Mouse (Mus musculus): ENCODE data around the gene Gm28036. TPM values are rescaled to one million over a fixed set of nuclear protein-coding genes. Genes with fewer than 3 reads are reported as not detected.
"Not testable (repeated sequence)": the region's sequence is repeated elsewhere in the genome, so short reads cannot be mapped to it uniquely, and the experiment has no call there.

Gm28036 gene
- total RNA-seq (2021): 10 to 100 TPM; 14.9 to 15.6 TPM
- long read RNA-seq, experiment 1, partial matches to known transcripts: 1 of 2 reads
- long read RNA-seq, experiment 1, other reads (novel, unspliced or antisense): 1 of 2 reads
- long read RNA-seq, experiment 2, partial matches to known transcripts: 1 of 2 reads
- long read RNA-seq, experiment 2, other reads (novel, unspliced or antisense): 1 of 2 reads

GRCm38 (mm10) chr2:156126992-156127391 lies at the start of gene Gm28036:
Gm28036 (minus strand) TSS chr2:156127092.
- intact Hi-C loops (cut with DNase I): no loop called here
- no peak for DNase-seq

- intact Hi-C loops (cut with DNase I): no loop called here
- no peak for DNase-seq
These were observed 39.7 kb upstream of the Gm28036 start for GRCm38 (mm10) chr2:156166557-156166956.

GRCm38 (mm10) chr2:156165478-156165877 lies 38.6 kb upstream of the Gm28036 start:
- no peak for DNase-seq
- intact Hi-C loops (cut with DNase I): loop anchor here (2.0 kb wide), 1 partner anchor 13 kb away; no protein-coding TSS in a partner anchor

GRCm38 (mm10) chr2:156151538-156151937 lies 24.6 kb upstream of the Gm28036 start:
- DNase-seq: no peak
- intact Hi-C loops (cut with DNase I): loop anchor here (5.0 kb wide), 1 partner anchor 126 kb away; no protein-coding TSS in a partner anchor

- no peak for DNase-seq
- intact Hi-C loops (cut with DNase I): loop anchor here (2.0 kb wide), 2 partner anchors 15 to 27 kb away; no protein-coding TSS in a partner anchor
These were observed 20.5 kb upstream of the Gm28036 start for GRCm38 (mm10) chr2:156147316-156147915.

- DNase-seq: no peak
- intact Hi-C loops (cut with DNase I): loop anchor here (2.0 kb wide), 2 partner anchors 16 to 28 kb away; no protein-coding TSS in a partner anchor
These were observed 19.5 kb upstream of the Gm28036 start for GRCm38 (mm10) chr2:156146272-156146989.

- intact Hi-C loops (cut with DNase I): loop anchor here (2.0 kb wide), 2 partner anchors 17 to 29 kb away; no protein-coding TSS in a partner anchor
- DNase-seq: no peak
These were observed 18.7 kb upstream of the Gm28036 start for GRCm38 (mm10) chr2:156145486-156146130.

- intact Hi-C loops (cut with DNase I): loop anchor here (5.0 kb wide), 1 partner anchor 182 kb away; no protein-coding TSS in a partner anchor
- peak; percentile 90 to 93 for DNase-seq
These were observed 17.2 kb upstream of the Gm28036 start, which contains the start of the genes Romo1 and Nfs1 for GRCm38 (mm10) chr2:156143953-156144724. Romo1 (plus strand) TSS chr2:156144039. Nfs1 (minus strand) TSS chr2:156144186.

GRCm38 (mm10) chr2:156143367-156143766 lies 16.5 kb upstream of the Gm28036 start:
- intact Hi-C loops (cut with DNase I): loop anchor here (5.0 kb wide), 1 partner anchor 181 kb away; no protein-coding TSS in a partner anchor
- DNase-seq: peak; percentile 6 to 11

- DNase-seq: no peak
- intact Hi-C loops (cut with DNase I): loop anchor here (5.0 kb wide), 1 partner anchor 181 kb away; no protein-coding TSS in a partner anchor
These were observed 15.9 kb upstream of the Gm28036 start for GRCm38 (mm10) chr2:156142820-156143219.

GRCm38 (mm10) chr2:156135695-156136094 lies 8.8 kb upstream of the Gm28036 start:
- no peak for DNase-seq
- intact Hi-C loops (cut with DNase I): no loop called here

- intact Hi-C loops (cut with DNase I): loop anchor here (5.0 kb wide), 1 partner anchor 148 kb away; no protein-coding TSS in a partner anchor
- DNase-seq: no peak
These were observed 7.3 kb upstream of the Gm28036 start for GRCm38 (mm10) chr2:156134161-156134560.

GRCm38 (mm10) chr2:156123731-156124130 lies 3.2 kb downstream of the Gm28036 start:
- intact Hi-C loops (cut with DNase I): no loop called here

GRCm38 (mm10) chr2:156119566-156119965 lies 7.3 kb downstream of the Gm28036 start:
- intact Hi-C loops (cut with DNase I): no loop called here
- DNase-seq: no peak

More at GRCm38 (mm10) chr2:156123731-156124130, 3.2 kb downstream of the Gm28036 start:
- DNase-seq: no peak

GRCm38 (mm10) chr2:156112080-156112423 lies 14.8 kb downstream of the Gm28036 start:
- intact Hi-C loops (cut with DNase I); DNase-seq: not testable (repeated sequence)

- DNase-seq: peak; percentile 94 to 96
- intact Hi-C loops (cut with DNase I): no loop called here
These were observed 15.4 kb downstream of the Gm28036 start, which contains the start of the genes Cpne1 and Rbm12 for GRCm38 (mm10) chr2:156111358-156112079. Cpne1 (minus strand) TSS chr2:156111965. Rbm12 (minus strand) TSS chr2:156111978.

GRCm38 (mm10) chr2:156110627-156111357 lies 16.1 kb downstream of the Gm28036 start:
- intact Hi-C loops (cut with DNase I): no loop called here

GRCm38 (mm10) chr2:156091926-156092325 lies 35.0 kb downstream of the Gm28036 start:
- no peak for DNase-seq
- intact Hi-C loops (cut with DNase I): no loop called here

More at GRCm38 (mm10) chr2:156110627-156111357, 16.1 kb downstream of the Gm28036 start:
- no peak for DNase-seq
